Mouse (Mus musculus): ENCODE results near the gene Bpifa6.

DNA sequence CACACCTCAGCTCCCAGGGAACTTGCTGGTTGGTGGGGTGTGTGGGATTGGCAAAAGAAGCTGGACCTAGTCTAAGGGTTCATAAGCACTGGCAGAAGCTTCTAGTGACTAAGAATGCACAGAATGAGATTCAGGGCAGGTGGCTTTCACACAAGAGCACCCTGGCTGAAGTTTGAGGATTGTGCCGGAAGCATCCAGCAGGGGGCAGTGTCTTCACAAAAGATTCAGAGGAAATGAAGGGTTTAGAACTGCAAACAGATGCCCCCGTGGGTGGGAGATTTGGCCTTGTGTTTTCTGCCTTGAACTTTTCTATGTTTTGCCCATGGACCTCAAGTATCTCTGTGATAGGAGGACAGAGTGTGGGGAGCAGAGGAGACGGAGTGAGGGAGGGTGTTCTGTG lies 31.2 kb upstream of the Bpifa6 start:
- no peak; the same call in 1 of the 2 replicates for TF ChIP-seq CTCF (IDR thresholded peaks at IDR 0.05; ENCODE audit: borderline replicate concordance, control insufficient read depth, extremely low read depth, insufficient read depth, low read length, poor library complexity)
- TF ChIP-seq POLR2A (IDR thresholded peaks at IDR 0.05; ENCODE audit: control insufficient read depth, extremely low read depth, insufficient read depth, low read length, poor library complexity), result no peak

All from thymus, adult 2 months (tissue).